Mouse (Mus musculus) CH12.LX (cell line): ENCODE measurements at regions not wholly inside any gene's neighbourhood (a gene's known extent, or its start where the extent isn't known, plus 50 kb on each side); places are given as distances from the start of the nearest gene placed in this dataset.

ENCODE experiments used
- DNase-seq: peaks from one replicate; pipeline ENCODE4 v3.0.0-alpha.2; 2013; ENCODE audit errors: extremely low read depth
- H3K27ac ChIP-seq: 2 replicates; pipeline ENCODE4 v1.5.1; 2012; ENCODE audit warnings: low read depth, mild to moderate bottlenecking, control low read depth, moderate library complexity; ENCODE audit not compliant: insufficient read depth
- H3K27me3 ChIP-seq: replicated peaks from 2 replicates; pipeline ENCODE3; 2012; ENCODE audit warnings: inconsistent platforms
- H3K36me3 ChIP-seq, 2 experiments: replicated peaks in 1 of 2; 2 replicates each; pipeline versions ENCODE3 to v1.6.1; 2012; ENCODE audit warnings: inconsistent platforms in 1 of 2, low read length in 1 of 2, mild to moderate bottlenecking in 1 of 2, mixed read lengths in 1 of 2, moderate library complexity in 1 of 2; ENCODE audit not compliant: control insufficient read depth in 1 of 2, insufficient read depth in 1 of 2
- H3K4me1 ChIP-seq, 2 experiments: 2 replicates each; pipeline ENCODE4 v1.6.1; 2012; ENCODE audit warnings: inconsistent platforms in 1 of 2, moderate library complexity in 1 of 2; ENCODE audit not compliant: insufficient read depth in 2 of 2, control insufficient read depth in 1 of 2
- H3K4me2 ChIP-seq: 2 replicates; pipeline ENCODE4 v1.6.1; 2012; ENCODE audit warnings: low read depth, mild to moderate bottlenecking, control low read depth; ENCODE audit not compliant: poor library complexity, insufficient read depth, severe bottlenecking
- H3K4me3 ChIP-seq, 3 experiments: fragments of 150-350 bp in 1 of 3; sonication (generic) in 1 of 3; replicated peaks in 1 of 3; 2 replicates each; pipeline versions ENCODE3 to v1.5.1; 2011 to 2012; ENCODE audit warnings: low read depth in 2 of 3, low read length in 2 of 3, mild to moderate bottlenecking in 2 of 3, moderate library complexity in 2 of 3, control low read depth in 1 of 3, improper control_type of control experiment in 1 of 3, inconsistent platforms in 1 of 3, mixed read lengths in 1 of 3; ENCODE audit not compliant: poor library complexity in 1 of 3
- H3K79me2 ChIP-seq: replicated peaks from 2 replicates; pipeline ENCODE4 v1.6.1; 2012; ENCODE audit warnings: mild to moderate bottlenecking, moderate library complexity; ENCODE audit not compliant: control insufficient read depth, poor library complexity, insufficient read depth, severe bottlenecking; ENCODE audit errors: extremely low read depth
- H3K9ac ChIP-seq: 2 replicates; pipeline ENCODE4 v1.6.1; 2012; ENCODE audit warnings: low read depth, mild to moderate bottlenecking, control low read depth, moderate library complexity; ENCODE audit not compliant: insufficient read depth
- H3K9me3 ChIP-seq: replicated peaks from 2 replicates; pipeline ENCODE3; 2012; ENCODE audit warnings: low read length, inconsistent platforms, mixed read lengths
- BHLHE40 ChIP-seq: IDR thresholded peaks from 2 replicates; pipeline ENCODE4 v1.6.1; 2011; ENCODE audit warnings: mild to moderate bottlenecking, low read depth, low read length, improper control_type of control experiment
- CHD1 ChIP-seq: IDR thresholded peaks from 2 replicates; pipeline ENCODE4 v1.6.1; 2012; ENCODE audit warnings: low read depth, low read length, improper control_type of control experiment, inconsistent platforms
- CHD2 ChIP-seq: IDR thresholded peaks from 2 replicates; pipeline ENCODE4 v1.6.1; 2011; ENCODE audit warnings: low read length, improper control_type of control experiment
- CTCF ChIP-seq, 2 experiments: IDR thresholded peaks in 1 of 2; conservative IDR thresholded peaks in 1 of 2; 2 replicates each; pipeline ENCODE4 v1.5.1; 2011 to 2012; ENCODE audit warnings: low read depth in 2 of 2, low read length in 2 of 2, improper control_type of control experiment in 1 of 2, inconsistent platforms in 1 of 2, mild to moderate bottlenecking in 1 of 2, moderate library complexity in 1 of 2
- E2F4 ChIP-seq: IDR thresholded peaks from 2 replicates; pipeline ENCODE4 v1.6.1; 2011; ENCODE audit warnings: low read depth, low read length, improper control_type of control experiment; ENCODE audit not compliant: insufficient replicate concordance
- EP300 ChIP-seq: IDR thresholded peaks from 2 replicates; pipeline ENCODE4 v1.6.1; 2011; ENCODE audit warnings: low read length, improper control_type of control experiment
- HCFC1 ChIP-seq: IDR thresholded peaks from 2 replicates; pipeline ENCODE4 v1.6.1; 2012; ENCODE audit warnings: low read depth, mild to moderate bottlenecking, inconsistent platforms, low read length, improper control_type of control experiment
- IRF4 ChIP-seq: IDR thresholded peaks from 2 replicates; pipeline ENCODE4 v1.6.1; 2014; ENCODE audit warnings: low read depth, mild to moderate bottlenecking, inconsistent platforms, low read length, improper control_type of control experiment
- JUND ChIP-seq: conservative IDR thresholded peaks from 2 replicates; pipeline ENCODE4 v1.6.1; 2011; ENCODE audit warnings: low read depth, low read length, improper control_type of control experiment
- KAT2A ChIP-seq: IDR thresholded peaks from 2 replicates; pipeline ENCODE4 v1.6.1; 2012; ENCODE audit warnings: low read length, improper control_type of control experiment, inconsistent platforms; ENCODE audit not compliant: insufficient replicate concordance
- MAFK ChIP-seq: IDR thresholded peaks from 2 replicates; pipeline ENCODE4 v1.6.1; 2011; ENCODE audit warnings: low read length, improper control_type of control experiment; ENCODE audit not compliant: insufficient replicate concordance
- MAX ChIP-seq: IDR thresholded peaks from 2 replicates; pipeline ENCODE4 v1.6.1; 2011; ENCODE audit warnings: low read length, improper control_type of control experiment
- MAZ ChIP-seq: IDR thresholded peaks from 2 replicates; pipeline ENCODE4 v1.6.1; 2012; ENCODE audit warnings: low read depth, mild to moderate bottlenecking, inconsistent platforms, low read length, improper control_type of control experiment, moderate library complexity
- MEF2A ChIP-seq: IDR thresholded peaks from 2 replicates; pipeline ENCODE4 v1.6.1; 2014; ENCODE audit warnings: low read depth, mild to moderate bottlenecking, inconsistent platforms, low read length, improper control_type of control experiment, borderline replicate concordance
- MXI1 ChIP-seq: IDR thresholded peaks from 2 replicates; pipeline ENCODE4 v1.6.1; 2011; ENCODE audit warnings: mild to moderate bottlenecking, low read depth, low read length, improper control_type of control experiment
- NELFE ChIP-seq: IDR thresholded peaks from 2 replicates; pipeline ENCODE4 v1.6.1; 2011; ENCODE audit warnings: low read depth, low read length, improper control_type of control experiment
- POLR2AphosphoS2 ChIP-seq: IDR thresholded peaks from 2 replicates; pipeline ENCODE4 v1.6.1; 2011; ENCODE audit warnings: low read depth, low read length, improper control_type of control experiment
- RAD21 ChIP-seq: IDR thresholded peaks from 2 replicates; pipeline ENCODE4 v1.6.1; 2011; ENCODE audit warnings: low read depth, mild to moderate bottlenecking, low read length, improper control_type of control experiment, moderate library complexity
- RCOR1 ChIP-seq: conservative IDR thresholded peaks from 2 replicates; pipeline ENCODE4 v1.6.1; 2012; ENCODE audit warnings: low read depth, mild to moderate bottlenecking, inconsistent platforms, low read length, improper control_type of control experiment
- SMC3 ChIP-seq: IDR thresholded peaks from 2 replicates; pipeline ENCODE4 v1.6.1; 2011; ENCODE audit warnings: low read depth, low read length, improper control_type of control experiment
- TBP ChIP-seq: conservative IDR thresholded peaks from 2 replicates; pipeline ENCODE4 v1.6.1; 2011; ENCODE audit warnings: low read depth, low read length, improper control_type of control experiment
- TCF12 ChIP-seq: IDR thresholded peaks from 2 replicates; pipeline ENCODE4 v1.6.1; 2014; ENCODE audit warnings: low read depth, mild to moderate bottlenecking, inconsistent platforms, low read length, improper control_type of control experiment
- UBTF ChIP-seq: IDR thresholded peaks from 2 replicates; pipeline ENCODE4 v1.6.1; 2012; ENCODE audit warnings: low read depth, mild to moderate bottlenecking, inconsistent platforms, low read length, improper control_type of control experiment, moderate library complexity
- USF1 ChIP-seq: IDR thresholded peaks from 2 replicates; pipeline ENCODE4 v1.6.1; 2014; ENCODE audit warnings: low read depth, mild to moderate bottlenecking, inconsistent platforms, low read length, improper control_type of control experiment
- ZMIZ1 ChIP-seq: IDR thresholded peaks from 2 replicates; pipeline ENCODE4 v1.6.1; 2012; ENCODE audit warnings: low read depth, mild to moderate bottlenecking, inconsistent platforms, low read length, improper control_type of control experiment
- ZNF384 ChIP-seq: IDR thresholded peaks from 2 replicates; pipeline ENCODE4 v1.6.1; 2012; ENCODE audit warnings: low read depth, low read length, improper control_type of control experiment, inconsistent platforms
- dilution Hi-C: fragments of 300-500 bp; cut with MboI; formaldehyde crosslinking; loops from 2 replicates; pipeline ENCODE4 v1.14.3; 2020; ENCODE audit warnings: low sequenced_read_pairs; ENCODE audit not compliant: extremely low pct_unique_long_range_greater_than_20kb, extremely low pct_ligation_motif_present
- in situ Hi-C: fragments of 300-500 bp; cut with MboI; formaldehyde crosslinking; loops from 3 replicates; pipeline ENCODE4 v1.14.3; 2019; ENCODE audit warnings: low sequenced_read_pairs, low pct_ligation_motif_present, low pct_unique_long_range_greater_than_20kb, mixed read lengths

GRCm38 (mm10) chr3:120180931-120181610 lies 396.8 kb upstream of the Ptbp2 start:
- Histone ChIP-seq H3K36me3 (no peaks in the 10 kb centered on the region), H3K4me1 (no peaks in the 10 kb centered on the region), H3K27ac (no peak overlapping the region), H3K4me3 (no peak overlapping the region), H3K9me3 (peaks cover 34% of the 10 kb centered on the region), H3K9ac (no peak overlapping the region), H3K4me2 (no peak overlapping the region), H3K27me3 (no peaks in the 10 kb centered on the region), H3K79me2 (no peaks in the 10 kb centered on the region)
- no peak for TF ChIP-seq ZMIZ1
- TF ChIP-seq CHD1 = no peak
- TF ChIP-seq MXI1 = no peak
- TF ChIP-seq USF1 = no peak
- TF ChIP-seq MAZ = no peak
- TF ChIP-seq CHD2 = no peak
- TF ChIP-seq POLR2AphosphoS2 = no peak
- TF ChIP-seq JUND = no peak
- TF ChIP-seq SMC3 = no peak
- TF ChIP-seq HCFC1 = no peak
- TF ChIP-seq MAFK = no peak
- TF ChIP-seq BHLHE40 = no peak
- dilution Hi-C loops (no loop called here), in situ Hi-C loops (no loop called here)
- DNase-seq = no peak

GRCm38 (mm10) chr3:120175632-120176031 lies 391.4 kb upstream of the Ptbp2 start:
- Histone ChIP-seq H3K9ac (no peak overlapping the region), H3K4me3 (no peak overlapping the region), H3K79me2 (no peaks in the 10 kb centered on the region), H3K4me2 (no peak overlapping the region), H3K9me3 (peaks cover 21% of the 10 kb centered on the region), H3K27me3 (no peaks in the 10 kb centered on the region), H3K36me3 (no peaks in the 10 kb centered on the region), H3K27ac (no peak overlapping the region), H3K4me1 (no peaks in the 10 kb centered on the region)
- in situ Hi-C loops (no loop called here), dilution Hi-C loops (no loop called here)
- no peak for DNase-seq
- no peak for TF ChIP-seq NELFE
- no peak for TF ChIP-seq JUND
- no peak for TF ChIP-seq MAFK
- no peak for TF ChIP-seq CTCF (conservative IDR thresholded peaks at IDR 0.05 in 1 of 2, IDR thresholded peaks at IDR 0.05 in 1 of 2; ENCODE audit: low read depth in 2 of 2, low read length in 2 of 2)
- no peak for TF ChIP-seq IRF4
- TF ChIP-seq RCOR1 = no peak
- no peak for TF ChIP-seq E2F4
- TF ChIP-seq SMC3 = no peak
- no peak for TF ChIP-seq KAT2A
- no peak for TF ChIP-seq USF1
- TF ChIP-seq RAD21 = no peak
- no peak for TF ChIP-seq UBTF
- TF ChIP-seq CHD1 = no peak
- no peak for TF ChIP-seq EP300
- no peak for TF ChIP-seq TCF12
- TF ChIP-seq MEF2A = no peak
- no peak for TF ChIP-seq TBP
- no peak for TF ChIP-seq MXI1
- TF ChIP-seq MAX = no peak
- TF ChIP-seq ZNF384 = no peak
